ENCODE assay signal across 18 mouse cellular contexts in the genomic region with DNA sequence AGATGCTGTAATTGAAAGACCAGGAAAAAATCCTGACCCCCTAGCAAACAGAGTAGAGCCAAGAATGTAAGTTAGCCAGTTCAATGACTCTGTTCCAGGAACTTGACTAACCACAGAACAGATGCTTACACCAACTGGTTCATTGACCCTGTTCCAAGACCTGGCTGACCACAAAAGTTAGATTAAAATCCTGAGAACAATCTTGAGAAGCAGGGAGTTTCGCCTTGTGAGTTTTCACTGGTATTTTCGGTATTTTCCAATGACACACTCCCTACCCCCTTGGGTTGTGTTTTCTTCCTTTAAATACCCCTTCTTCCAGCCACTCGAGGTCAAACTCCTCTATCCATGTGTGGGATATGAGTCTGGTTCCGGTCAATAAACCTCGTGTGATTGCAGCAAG. TPM values are rescaled to one million over a fixed set of nuclear protein-coding genes. Genes with fewer than 3 reads are reported as not detected.
A peak's percentile ranks its signal among the peaks of the same experiment; 100 is the strongest.
DNase-seq lines count a peak whose midpoint lies in the region; ATAC-seq lines count a peak whose summit lies in the region.
"Had no signal": no experiment of that assay in that cellular context is flagged by ENCODE, and none has a peak within 500 bp of the region (broad histone marks: within the 10 kb centered on the region; RNA-seq: fewer than 3 reads in every experiment).

No protein-coding gene starts in this region.

- intact Hi-C loops in heart, postnatal 36 days (cut with DNase I) = loop anchor here (5.0 kb wide), 1 partner anchor 82 kb away; a partner anchor contains a TSS

- DNase-seq in heart, adult 11 months = peak; percentile 80
- DNase-seq in heart, postnatal 36 days = no peak
- peak; percentile 19 to 41 for DNase-seq in kidney, postnatal 36 days
- DNase-seq in kidney, postnatal 4 days = no peak
- DNase-seq in NIH3T3 (ENCODE audit: low read depth) = peak; percentile 81
- peak; percentile 16 for DNase-seq in skeletal muscle tissue, adult 2 months (ENCODE audit: low read depth, low spot score)
- no peak for DNase-seq in thymus, postnatal 4 days
- DNase-seq: adrenal gland, postnatal 36 days; cerebellum, adult 11-12 months; cerebellum, postnatal 25 days; gastrocnemius, postnatal 14 days; heart, adult 2 months; left cerebral cortex, postnatal 4 days; lung, embryonic 14.5 days; thymus, postnatal 36 days had no signal

- no peak for ATAC-seq in erythroid progenitor cell, adult 5-6 weeks (replicated peaks; ENCODE audit: low FRiP score, poor library complexity, severe bottlenecking)
- ATAC-seq: forebrain, embryonic 15.5 days; hindbrain, postnatal 0 days had no signal

RNA-seq across cellular contexts. Expression of a gene that starts 2.2 kb away (rescaled TPM):
- total RNA-seq in heart, postnatal 36 days (2021) = 1 to 10 TPM; 6.3 to 8.2 TPM
- 2.1 and 4.3 TPM in 2 replicates for total RNA-seq in erythroid progenitor cell, adult 5-6 weeks (2015; ENCODE audit: low replicate concordance)
- 0.64 and 4.5 TPM in 2 replicates for total RNA-seq in erythroid progenitor cell, adult 5-6 weeks (2017; ENCODE audit: low replicate concordance)

RNA-seq across cellular contexts. Expression of a gene that starts 50.0 kb away (rescaled TPM):
- total RNA-seq in heart, postnatal 36 days (2021) = under 1 TPM; 0.25 to 0.35 TPM
- total RNA-seq in erythroid progenitor cell, adult 5-6 weeks (2015; ENCODE audit: low replicate concordance) = 0.36 TPM in 1 of 2 replicates, not detected in the other
- total RNA-seq in erythroid progenitor cell, adult 5-6 weeks (2017; ENCODE audit: low replicate concordance) = 0.77 and 1.1 TPM in 2 replicates

Comparison
In these comparisons a context has a peak if more than half of its experiments do, and no peak if none do; other contexts are left out.
1. DNase-seq: peak in heart, adult 11 months (single experiment), kidney, postnatal 36 days (2 of 2), NIH3T3 (single experiment) and skeletal muscle tissue, adult 2 months (single experiment); none in heart, postnatal 36 days (0 of 2), kidney, postnatal 4 days (0 of 2) and thymus, postnatal 4 days (single experiment).